Mouse (Mus musculus): ENCODE data around the gene Rbfox1. TPM values are rescaled to one million over a fixed set of nuclear protein-coding genes. Genes with fewer than 3 reads are reported as not detected.

The Rbfox1 gene
- total RNA-seq, 1 experiment from 2014 or later: not detected

GRCm38 (mm10) chr16:6180819-6181218, 295.7 kb downstream of the Rbfox1 start:
- ATAC-seq (replicated peaks; ENCODE audit: low read depth, poor library complexity, severe bottlenecking): no peak

- ATAC-seq (replicated peaks; ENCODE audit: low read depth, poor library complexity, severe bottlenecking): no peak
Measured at GRCm38 (mm10) chr16:6182329-6182728, 297.2 kb downstream of the Rbfox1 start.

GRCm38 (mm10) chr16:6192358-6192757, 307.2 kb downstream of the Rbfox1 start:
- no peak for ATAC-seq (replicated peaks; ENCODE audit: low read depth, poor library complexity, severe bottlenecking)

- ATAC-seq (replicated peaks; ENCODE audit: low read depth, poor library complexity, severe bottlenecking): no peak
Measured at GRCm38 (mm10) chr16:6206431-6206830, 321.3 kb downstream of the Rbfox1 start.

GRCm38 (mm10) chr16:6212916-6213315, 327.8 kb downstream of the Rbfox1 start:
- ATAC-seq (replicated peaks; ENCODE audit: low read depth, poor library complexity, severe bottlenecking): no peak

GRCm38 (mm10) chr16:6227449-6227848, 342.3 kb downstream of the Rbfox1 start:
- ATAC-seq (replicated peaks; ENCODE audit: low read depth, poor library complexity, severe bottlenecking): no peak

GRCm38 (mm10) chr16:6232966-6233365, 347.8 kb downstream of the Rbfox1 start:
- no peak for ATAC-seq (replicated peaks; ENCODE audit: low read depth, poor library complexity, severe bottlenecking)

GRCm38 (mm10) chr16:6241393-6241792, 356.2 kb downstream of the Rbfox1 start:
- ATAC-seq (replicated peaks; ENCODE audit: low read depth, poor library complexity, severe bottlenecking): no peak

- ATAC-seq (replicated peaks; ENCODE audit: low read depth, poor library complexity, severe bottlenecking): no peak
Measured at GRCm38 (mm10) chr16:6242468-6242867, 357.3 kb downstream of the Rbfox1 start.

GRCm38 (mm10) chr16:6247569-6247968, 362.4 kb downstream of the Rbfox1 start:
- ATAC-seq (replicated peaks; ENCODE audit: low read depth, poor library complexity, severe bottlenecking): no peak

GRCm38 (mm10) chr16:6264557-6264956, 379.4 kb downstream of the Rbfox1 start:
- no peak for ATAC-seq (replicated peaks; ENCODE audit: low read depth, poor library complexity, severe bottlenecking)

GRCm38 (mm10) chr16:6265610-6266009, 380.5 kb downstream of the Rbfox1 start:
- no peak for ATAC-seq (replicated peaks; ENCODE audit: low read depth, poor library complexity, severe bottlenecking)

- no peak for ATAC-seq (replicated peaks; ENCODE audit: low read depth, poor library complexity, severe bottlenecking)
Measured at GRCm38 (mm10) chr16:6271596-6272370, 386.6 kb downstream of the Rbfox1 start.

- no peak for ATAC-seq (replicated peaks; ENCODE audit: low read depth, poor library complexity, severe bottlenecking)
Measured at GRCm38 (mm10) chr16:6283496-6283895, 398.3 kb downstream of the Rbfox1 start.

- no peak for ATAC-seq (replicated peaks; ENCODE audit: low read depth, poor library complexity, severe bottlenecking)
Measured at GRCm38 (mm10) chr16:6284317-6284716, 399.2 kb downstream of the Rbfox1 start.

GRCm38 (mm10) chr16:6287699-6288098, 402.5 kb downstream of the Rbfox1 start:
- no peak for ATAC-seq (replicated peaks; ENCODE audit: low read depth, poor library complexity, severe bottlenecking)

- no peak for ATAC-seq (replicated peaks; ENCODE audit: low read depth, poor library complexity, severe bottlenecking)
Measured at GRCm38 (mm10) chr16:6300112-6300511, 415.0 kb downstream of the Rbfox1 start.

GRCm38 (mm10) chr16:6303082-6303481, 417.9 kb downstream of the Rbfox1 start:
- ATAC-seq (replicated peaks; ENCODE audit: low read depth, poor library complexity, severe bottlenecking): no peak

- no peak for ATAC-seq (replicated peaks; ENCODE audit: low read depth, poor library complexity, severe bottlenecking)
Measured at GRCm38 (mm10) chr16:6309940-6310339, 424.8 kb downstream of the Rbfox1 start.

GRCm38 (mm10) chr16:6310744-6311678, 425.9 kb downstream of the Rbfox1 start:
- ATAC-seq (replicated peaks; ENCODE audit: low read depth, poor library complexity, severe bottlenecking): no peak

GRCm38 (mm10) chr16:6313689-6314088, 428.5 kb downstream of the Rbfox1 start:
- no peak for ATAC-seq (replicated peaks; ENCODE audit: low read depth, poor library complexity, severe bottlenecking)
